Mouse (Mus musculus): ENCODE results near the gene Slc38a6.

DNA sequence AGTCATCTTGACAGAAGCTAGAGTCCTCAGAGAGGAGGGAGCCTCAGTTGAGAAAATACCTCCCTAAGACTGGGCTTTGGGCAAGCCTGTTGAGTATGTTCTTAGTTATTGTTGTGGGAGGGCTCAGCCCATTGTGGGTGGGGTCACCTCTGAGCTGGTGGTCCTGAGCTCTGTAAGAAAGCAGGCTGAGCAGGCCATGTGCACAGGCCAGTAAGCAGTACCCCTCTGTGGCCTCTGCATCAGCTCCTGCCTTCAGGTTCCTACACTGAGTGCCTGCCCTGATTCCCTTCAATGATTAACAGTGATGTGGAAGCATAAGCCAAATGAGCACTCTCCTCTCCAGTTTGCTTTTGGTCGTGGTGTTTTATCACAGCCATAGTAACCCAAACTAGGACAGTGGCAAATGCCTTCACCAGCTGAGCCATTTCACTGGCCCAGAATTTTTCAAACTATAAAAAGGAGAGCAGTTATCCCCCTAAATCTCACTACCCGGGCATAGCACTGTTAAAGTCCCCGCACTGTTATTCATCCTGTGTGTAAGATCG lies 114.0 kb downstream of the Slc38a6 start:
- TF ChIP-seq GATA1 (IDR thresholded peaks at IDR 0.05; ENCODE audit: low read length) (no peak), TAL1 (IDR thresholded peaks at IDR 0.05; ENCODE audit: low read length) (no peak)

Measured in erythroblast, embryonic 14.5 days (primary cell).